ENCODE assay signal across 14 mouse cellular contexts in genomic region chr19:32715681-32716080, GRCm38 (mm10). TPM values are rescaled to one million over a fixed set of nuclear protein-coding genes. Genes with fewer than 3 reads are reported as not detected.
A peak's percentile ranks its signal among the peaks of the same experiment; 100 is the strongest.
DNase-seq lines count a peak whose midpoint lies in the region; ATAC-seq and TF ChIP-seq lines count a peak whose summit lies in the region.
"Had no signal": no experiment of that assay in that cellular context is flagged by ENCODE, and none has a peak within 500 bp of the region (broad histone marks: within the 10 kb centered on the region; RNA-seq: fewer than 3 reads in every experiment).

No protein-coding gene starts in this region.

- no peak overlapping the region for H3K4me2 ChIP-seq in forebrain, embryonic 13.5 days
- H3K4me2 ChIP-seq in forebrain, embryonic 11.5 days (ENCODE audit: low read depth, low read length, severe bottlenecking): no peak overlapping the region
- H3K4me2 ChIP-seq: forebrain, embryonic 15.5 days; heart, embryonic 13.5 days; hindbrain, embryonic 12.5 days; hindbrain, embryonic 15.5 days had no signal

- H3K79me2 ChIP-seq in C2C12 (ENCODE audit: control insufficient read depth, insufficient read depth): peaks cover 14% of the 10 kb centered on the region

- no peak for TF ChIP-seq CTCF in C2C12 (IDR thresholded peaks at IDR 0.05; ENCODE audit: control insufficient read depth, insufficient read depth, insufficient read length)

- no peak for ATAC-seq in forebrain, embryonic 13.5 days
- ATAC-seq in forebrain, embryonic 11.5 days (replicated peaks; ENCODE audit: low FRiP score): no peak
- ATAC-seq in monocyte, adult 5-6 weeks (replicated peaks; ENCODE audit: insufficient number of reproducible peaks, low FRiP score, low TSS enrichment, poor library complexity, severe bottlenecking): no peak
- ATAC-seq: forebrain, embryonic 15.5 days; intestine, postnatal 0 days had no signal

- H3K27me3 ChIP-seq in forebrain, embryonic 13.5 days: no peaks in the 10 kb centered on the region
- H3K27me3 ChIP-seq in forebrain, embryonic 11.5 days (ENCODE audit: control insufficient read depth, insufficient read depth, low read length): no peaks in the 10 kb centered on the region
- no peaks in the 10 kb centered on the region for H3K27me3 ChIP-seq in C2C12 (ENCODE audit: control insufficient read depth, insufficient read depth, insufficient read length)
- H3K27me3 ChIP-seq: forebrain, embryonic 15.5 days; heart, embryonic 13.5 days; hindbrain, embryonic 12.5 days; hindbrain, embryonic 15.5 days had no signal

- H3ac ChIP-seq in C2C12 (ENCODE audit: control insufficient read depth, insufficient read length, low read depth): no peak overlapping the region

- H3K79me3 ChIP-seq in C2C12 (ENCODE audit: low read depth): peaks cover 11% of the 10 kb centered on the region

- H3K9ac ChIP-seq in forebrain, embryonic 13.5 days: peak overlapping the region; percentile 26; the same call in 1 of the 2 replicates
- H3K9ac ChIP-seq in forebrain, embryonic 11.5 days (ENCODE audit: low read length): no peak overlapping the region
- H3K9ac ChIP-seq: forebrain, embryonic 15.5 days; heart, embryonic 13.5 days; hindbrain, embryonic 12.5 days; hindbrain, embryonic 15.5 days had no signal

- intact Hi-C loops in heart, postnatal 36 days (cut with DNase I): loop anchor here (1.0 kb wide), 3 partner anchors 239 to 651 kb away; no protein-coding TSS in a partner anchor

- DNase-seq in forebrain, embryonic 11.5 days (ENCODE audit: low spot score): no peak
- peak; percentile 68 for DNase-seq in NIH3T3 (ENCODE audit: low read depth)
- DNase-seq in heart, postnatal 36 days: no peak

- peaks cover 17% of the 10 kb centered on the region for H3K4me1 ChIP-seq in forebrain, embryonic 13.5 days
- no peaks in the 10 kb centered on the region for H3K4me1 ChIP-seq in forebrain, embryonic 11.5 days (replicated peaks; ENCODE audit: control insufficient read depth, insufficient read depth, low read length)

- H3K36me3 ChIP-seq in forebrain, embryonic 13.5 days (ENCODE audit: poor library complexity, severe bottlenecking): no peaks in the 10 kb centered on the region
- H3K36me3 ChIP-seq in forebrain, embryonic 11.5 days (ENCODE audit: control insufficient read depth, insufficient read depth, low read length): no peaks in the 10 kb centered on the region
- no peaks in the 10 kb centered on the region for H3K36me3 ChIP-seq in C2C12 (ENCODE audit: control insufficient read depth, insufficient read depth)
- H3K36me3 ChIP-seq: forebrain, embryonic 10.5 days; forebrain, embryonic 15.5 days; heart, embryonic 10.5 days; heart, embryonic 13.5 days; hindbrain, embryonic 12.5 days; hindbrain, embryonic 15.5 days had no signal

- H3K9me3 ChIP-seq in forebrain, embryonic 13.5 days (replicated peaks): no peaks in the 10 kb centered on the region
- H3K9me3 ChIP-seq in forebrain, embryonic 11.5 days (ENCODE audit: control insufficient read depth, low read length): no peaks in the 10 kb centered on the region
- H3K9me3 ChIP-seq: forebrain, embryonic 10.5 days; forebrain, embryonic 15.5 days; heart, embryonic 10.5 days; heart, embryonic 13.5 days; hindbrain, embryonic 12.5 days; hindbrain, embryonic 15.5 days had no signal

- H3K4me3 ChIP-seq in forebrain, embryonic 13.5 days: no peak overlapping the region
- H3K4me3 ChIP-seq in forebrain, embryonic 11.5 days (ENCODE audit: low read depth, low read length): no peak overlapping the region
- H3K4me3 ChIP-seq in C2C12 (ENCODE audit: insufficient read depth, poor library complexity, severe bottlenecking): no peak overlapping the region
- H3K4me3 ChIP-seq: forebrain, embryonic 10.5 days; forebrain, embryonic 15.5 days; heart, adult 2 months; heart, embryonic 10.5 days; heart, embryonic 13.5 days; hindbrain, embryonic 12.5 days; hindbrain, embryonic 15.5 days had no signal

- H3K27ac ChIP-seq in forebrain, embryonic 13.5 days: no peak overlapping the region
- no peak overlapping the region for H3K27ac ChIP-seq in forebrain, embryonic 11.5 days (ENCODE audit: low read depth, low read length)
- H3K27ac ChIP-seq: forebrain, embryonic 10.5 days; forebrain, embryonic 15.5 days; heart, adult 2 months; heart, embryonic 10.5 days; heart, embryonic 13.5 days; hindbrain, embryonic 12.5 days; hindbrain, embryonic 15.5 days had no signal

TF ChIP-seq in C2C12, 6 proteins besides CTCF, POLR2A, EP300 and RAD21:
- TF ChIP-seq MYOG (IDR thresholded peaks at IDR 0.05; ENCODE audit: control insufficient read depth, extremely low read depth, insufficient read length): no peak
- no peak for TF ChIP-seq FOSL1 (IDR thresholded peaks at IDR 0.05; ENCODE audit: insufficient read depth, low read length, poor library complexity, severe bottlenecking)
- TF ChIP-seq CEBPB (IDR thresholded peaks at IDR 0.05; ENCODE audit: low read depth): peak; percentile 12
- no peak for TF ChIP-seq USF1 (IDR thresholded peaks at IDR 0.05; ENCODE audit: low read depth)
- no peak for TF ChIP-seq MAX (IDR thresholded peaks at IDR 0.05)
TF ChIP-seq in C2C12: peak in this region for 1.

RNA-seq across cellular contexts. Expression of gene Atad1, which starts 23.9 kb away (rescaled TPM):
- polyA plus RNA-seq in forebrain, embryonic 13.5 days (2015; fragmentation: Nextera tagmentation; extraction: Ambion mirVana): 102 and 112 TPM in 2 replicates
- polyA plus RNA-seq in forebrain, embryonic 11.5 days (2014; fragmentation: Nextera tagmentation; extraction: Ambion mirVana): 94.7 and 98.4 TPM in 2 replicates
- 10.4 TPM for polyA plus RNA-seq in C2C12 (2012; fragmentation: generic; extraction: Trizol)
- 10 to 100 TPM; 78.8 to 91.7 TPM for total RNA-seq in heart, postnatal 36 days (2021)
- 49.5 to 79.0 TPM (median 56.9 TPM) in 3 replicates for total RNA-seq in monocyte, adult 5-6 weeks (2017)

RNA-seq across cellular contexts. Expression of gene Pten, which starts 41.6 kb away (rescaled TPM):
- polyA plus RNA-seq in forebrain, embryonic 13.5 days (2015; fragmentation: Nextera tagmentation; extraction: Ambion mirVana): 10.9 and 12.3 TPM in 2 replicates
- 10.1 and 11.0 TPM in 2 replicates for polyA plus RNA-seq in forebrain, embryonic 11.5 days (2014; fragmentation: Nextera tagmentation; extraction: Ambion mirVana)
- 9.6 TPM for polyA plus RNA-seq in C2C12 (2012; fragmentation: generic; extraction: Trizol)
- total RNA-seq in heart, postnatal 36 days (2021): 10 to 100 TPM; 60.3 to 71.1 TPM
- total RNA-seq in monocyte, adult 5-6 weeks (2017): 179 to 197 TPM (median 196 TPM) in 3 replicates
